Mouse (Mus musculus) CH12.LX (cell line): ENCODE data around the gene Ryr1. TPM values are rescaled to one million over a fixed set of nuclear protein-coding genes. Genes with fewer than 3 reads are reported as not detected.

Source experiments
- DNase-seq: peaks from one replicate; pipeline ENCODE4 v3.0.0-alpha.2; 2013; ENCODE audit errors: extremely low read depth
- H3K27ac ChIP-seq: 2 replicates; pipeline ENCODE4 v1.5.1; 2012; ENCODE audit warnings: low read depth, mild to moderate bottlenecking, control low read depth, moderate library complexity; ENCODE audit not compliant: insufficient read depth
- H3K27me3 ChIP-seq: replicated peaks from 2 replicates; pipeline ENCODE3; 2012; ENCODE audit warnings: inconsistent platforms
- H3K36me3 ChIP-seq, 2 experiments: replicated peaks in 1 of 2; 2 replicates each; pipeline versions ENCODE3 to v1.6.1; 2012; ENCODE audit warnings: inconsistent platforms in 1 of 2, low read length in 1 of 2, mild to moderate bottlenecking in 1 of 2, mixed read lengths in 1 of 2, moderate library complexity in 1 of 2; ENCODE audit not compliant: control insufficient read depth in 1 of 2, insufficient read depth in 1 of 2
- H3K4me1 ChIP-seq, 2 experiments: 2 replicates each; pipeline ENCODE4 v1.6.1; 2012; ENCODE audit warnings: inconsistent platforms in 1 of 2, moderate library complexity in 1 of 2; ENCODE audit not compliant: insufficient read depth in 2 of 2, control insufficient read depth in 1 of 2
- H3K4me2 ChIP-seq: 2 replicates; pipeline ENCODE4 v1.6.1; 2012; ENCODE audit warnings: low read depth, mild to moderate bottlenecking, control low read depth; ENCODE audit not compliant: poor library complexity, insufficient read depth, severe bottlenecking
- H3K4me3 ChIP-seq, 3 experiments: fragments of 150-350 bp in 1 of 3; sonication (generic) in 1 of 3; replicated peaks in 1 of 3; 2 replicates each; pipeline versions ENCODE3 to v1.5.1; 2011 to 2012; ENCODE audit warnings: low read depth in 2 of 3, low read length in 2 of 3, mild to moderate bottlenecking in 2 of 3, moderate library complexity in 2 of 3, control low read depth in 1 of 3, improper control_type of control experiment in 1 of 3, inconsistent platforms in 1 of 3, mixed read lengths in 1 of 3; ENCODE audit not compliant: poor library complexity in 1 of 3
- H3K79me2 ChIP-seq: replicated peaks from 2 replicates; pipeline ENCODE4 v1.6.1; 2012; ENCODE audit warnings: mild to moderate bottlenecking, moderate library complexity; ENCODE audit not compliant: control insufficient read depth, poor library complexity, insufficient read depth, severe bottlenecking; ENCODE audit errors: extremely low read depth
- H3K9ac ChIP-seq: 2 replicates; pipeline ENCODE4 v1.6.1; 2012; ENCODE audit warnings: low read depth, mild to moderate bottlenecking, control low read depth, moderate library complexity; ENCODE audit not compliant: insufficient read depth
- H3K9me3 ChIP-seq: replicated peaks from 2 replicates; pipeline ENCODE3; 2012; ENCODE audit warnings: low read length, inconsistent platforms, mixed read lengths
- E2F4 ChIP-seq: IDR thresholded peaks from 2 replicates; pipeline ENCODE4 v1.6.1; 2011; ENCODE audit warnings: low read depth, low read length, improper control_type of control experiment; ENCODE audit not compliant: insufficient replicate concordance
- ELF1 ChIP-seq: IDR thresholded peaks from 2 replicates; pipeline ENCODE4 v1.6.1; 2014; ENCODE audit warnings: low read depth, mild to moderate bottlenecking, inconsistent platforms, low read length, improper control_type of control experiment
- IRF4 ChIP-seq: IDR thresholded peaks from 2 replicates; pipeline ENCODE4 v1.6.1; 2014; ENCODE audit warnings: low read depth, mild to moderate bottlenecking, inconsistent platforms, low read length, improper control_type of control experiment
- MAZ ChIP-seq: IDR thresholded peaks from 2 replicates; pipeline ENCODE4 v1.6.1; 2012; ENCODE audit warnings: low read depth, mild to moderate bottlenecking, inconsistent platforms, low read length, improper control_type of control experiment, moderate library complexity
- MEF2A ChIP-seq: IDR thresholded peaks from 2 replicates; pipeline ENCODE4 v1.6.1; 2014; ENCODE audit warnings: low read depth, mild to moderate bottlenecking, inconsistent platforms, low read length, improper control_type of control experiment, borderline replicate concordance
- MXI1 ChIP-seq: IDR thresholded peaks from 2 replicates; pipeline ENCODE4 v1.6.1; 2011; ENCODE audit warnings: mild to moderate bottlenecking, low read depth, low read length, improper control_type of control experiment
- SIN3A ChIP-seq: IDR thresholded peaks from 2 replicates; pipeline ENCODE4 v1.6.1; 2012; ENCODE audit warnings: low read length, improper control_type of control experiment, inconsistent platforms
- dilution Hi-C: fragments of 300-500 bp; cut with MboI; formaldehyde crosslinking; loops from 2 replicates; pipeline ENCODE4 v1.14.3; 2020; ENCODE audit warnings: low sequenced_read_pairs; ENCODE audit not compliant: extremely low pct_unique_long_range_greater_than_20kb, extremely low pct_ligation_motif_present
- in situ Hi-C: fragments of 300-500 bp; cut with MboI; formaldehyde crosslinking; loops from 3 replicates; pipeline ENCODE4 v1.14.3; 2019; ENCODE audit warnings: low sequenced_read_pairs, low pct_ligation_motif_present, low pct_unique_long_range_greater_than_20kb, mixed read lengths
- polyA plus RNA-seq: library from polyadenylated mRNA; unstranded; fragments of >175 nt; gene quantifications from 2 replicates; pipeline ENCODE4 v1.2.1, GENCODE M21; 2012; ENCODE audit warnings: low read depth; ENCODE audit not compliant: insufficient read length
- total RNA-seq, 2 experiments: library from RNA; depleted of rRNA; stranded (reverse); fragments of 300-350 nt in 1 of 2; fragments of >200 nt in 1 of 2; gene quantifications; 2 replicates each; pipeline ENCODE4 v1.2.3; 2012 to 2014

Ryr1 gene
- total and polyA plus RNA-seq, 3 experiments: 0.43 to 1.1 (median 0.68) TPM

DNA sequence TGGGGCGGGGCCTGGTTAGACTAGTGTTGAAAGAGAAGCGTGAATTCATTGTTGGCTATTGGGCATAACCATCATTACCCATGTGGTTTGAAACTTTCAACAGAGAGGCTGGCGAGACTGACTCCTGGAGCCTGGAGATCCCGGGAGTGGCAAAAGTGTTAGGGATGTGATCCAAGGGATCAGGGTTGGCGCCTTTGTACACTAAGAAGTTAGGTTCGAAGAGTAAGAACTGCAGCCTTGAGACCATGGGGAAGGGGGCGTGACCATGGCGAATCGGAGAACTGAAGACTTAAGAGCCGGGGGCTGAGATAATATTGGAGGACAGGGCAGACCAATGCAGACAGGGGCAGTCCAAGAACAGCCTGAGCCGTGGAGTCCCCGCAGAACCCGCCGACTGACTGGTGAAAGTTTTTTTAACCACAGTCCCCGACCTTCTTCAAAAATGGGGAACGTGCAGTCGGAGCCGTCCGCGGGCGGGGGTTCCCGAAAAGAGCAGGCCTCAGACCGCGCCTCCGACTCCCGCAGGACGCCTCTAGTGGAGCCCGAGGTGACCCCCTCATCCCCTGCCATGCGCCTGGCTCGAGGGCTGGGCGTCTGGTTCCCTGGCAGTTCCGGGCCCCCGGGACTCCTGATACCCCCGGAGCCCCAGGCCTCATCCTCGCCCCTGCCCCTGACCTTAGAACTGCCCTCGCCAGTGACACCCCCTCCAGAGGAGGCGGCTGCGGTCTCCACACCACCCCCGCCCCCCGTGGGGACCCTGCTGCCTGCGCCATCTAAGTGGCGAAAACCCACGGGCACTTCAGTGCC lies 46.0 kb upstream of the Ryr1 start:
- H3K36me3 ChIP-seq: peaks cover 39 to 56% of the 10 kb centered on the region in 2 experiments
- dilution Hi-C loops (no loop called here), in situ Hi-C loops (no loop called here)
- peaks cover 12 to 31% of the 10 kb centered on the region in 2 experiments for H3K4me1 ChIP-seq
- H3K27me3 ChIP-seq: no peaks in the 10 kb centered on the region
- no peak overlapping the region; the same call in 1 of the 2 replicates for H3K9ac ChIP-seq
- no peaks in the 10 kb centered on the region for H3K9me3 ChIP-seq
- no peaks in the 10 kb centered on the region for H3K79me2 ChIP-seq
- peak overlapping the region; percentile 66 to 85 (median 76) for H3K4me3 ChIP-seq
- TF ChIP-seq MEF2A (no peak), MAZ (no peak), IRF4 (no peak), MXI1 (peak; percentile 83; the same call in 1 of the 2 replicates)
- peak; percentile 74 for DNase-seq
- H3K4me2 ChIP-seq: peak overlapping the region; percentile 84
- H3K27ac ChIP-seq: no peak overlapping the region

- peak; percentile 41; the same call in 1 of the 2 replicates for TF ChIP-seq SIN3A
- TF ChIP-seq E2F4: 0 out of 2 replicates have a peak, but pooled peaks have one; percentile 11
- TF ChIP-seq ELF1: no peak
- DNase-seq: peak; percentile 88
- Histone ChIP-seq H3K36me3 (peaks cover 32 to 50% of the 10 kb centered on the region in 2 experiments), H3K9ac (peak within 1 kb of the TSS; percentile 75), H3K4me3 (peak within 1 kb of the TSS; percentile 66 to 85 (median 76)), H3K27ac (peak within 1 kb of the TSS; percentile 54), H3K4me1 (peaks cover 12 to 31% of the 10 kb centered on the region in 2 experiments), H3K9me3 (no peaks in the 10 kb centered on the region), H3K4me2 (peak within 1 kb of the TSS; percentile 84), H3K27me3 (no peaks in the 10 kb centered on the region), H3K79me2 (no peaks in the 10 kb centered on the region)
- dilution Hi-C loops: no loop called here
- in situ Hi-C loops: no loop called here
These were observed 45.2 kb upstream of the Ryr1 start, which contains the start of the genes Ggn and Spred3 for GRCm38 (mm10) chr7:29170066-29170754. Ggn (plus strand) TSS chr7:29170210. Spred3 (minus strand) TSS chr7:29170411.
